In the genomic region with DNA sequence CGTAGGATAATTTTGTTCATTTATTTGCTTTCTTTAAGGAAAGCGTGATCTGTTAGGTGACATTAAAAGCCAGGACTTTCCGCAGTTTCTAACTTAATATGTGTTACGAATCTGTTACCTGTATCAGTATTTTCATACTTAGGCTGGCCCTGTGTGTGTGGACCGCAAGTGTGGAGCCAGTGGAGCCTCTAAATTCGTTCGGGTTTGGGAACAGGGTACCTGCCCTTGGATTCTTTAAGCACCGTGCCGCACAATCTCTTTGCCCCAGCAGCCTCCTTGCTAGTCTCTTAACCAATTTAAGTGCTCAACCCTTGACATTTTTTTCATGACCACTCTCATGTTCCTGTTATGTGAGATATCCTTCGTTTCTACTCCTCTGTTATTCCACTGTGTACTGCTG, we compare ENCODE assay signal across 8 mouse cellular contexts. TPM values are rescaled to one million over a fixed set of nuclear protein-coding genes. Genes with fewer than 3 reads are reported as not detected.
DNase-seq lines count a peak whose midpoint lies in the region; ATAC-seq and TF ChIP-seq lines count a peak whose summit lies in the region.

No protein-coding gene starts in this region.

- ATAC-seq in liver, embryonic 13.5 days (ENCODE audit: low read depth): no peak
- no peak for ATAC-seq in stomach, postnatal 0 days (ENCODE audit: low FRiP score, low TSS enrichment)

- DNase-seq in adrenal gland, adult (ENCODE audit: inconsistent age in 2 of 2, low spot score in 1 of 2): peak; percentile 14 to 59
- no peak for DNase-seq in adrenal gland, postnatal 4 days (ENCODE audit: low spot score in 2 of 2)
- peak; percentile 8 for DNase-seq in thymus, postnatal 14 days
- no peak for DNase-seq in thymus, postnatal 25 days
- DNase-seq in liver, embryonic 13.5 days: no peak
- no peak for DNase-seq in stomach, postnatal 0 days (ENCODE audit: low spot score)
- no peak for DNase-seq in cerebellum, adult 9-11 months
- no peak for DNase-seq in left cerebral cortex, postnatal 10 days (ENCODE audit: extremely low spot score in 1 of 2, low spot score in 2 of 2)

- H3K9ac ChIP-seq in liver, embryonic 13.5 days: peak overlapping the region; percentile 96
- peak overlapping the region; percentile 96 for H3K9ac ChIP-seq in stomach, postnatal 0 days (ENCODE audit: low read length)

- no peaks in the 10 kb centered on the region for H3K9me3 ChIP-seq in liver, embryonic 13.5 days (replicated peaks)
- H3K9me3 ChIP-seq in stomach, postnatal 0 days (ENCODE audit: control insufficient read depth, low read length): no peaks in the 10 kb centered on the region

- H3K4me1 ChIP-seq in liver, embryonic 13.5 days (replicated peaks): peaks cover 46% of the 10 kb centered on the region
- peaks cover 4% of the 10 kb centered on the region; the same call in 1 of the 2 replicates for H3K4me1 ChIP-seq in stomach, postnatal 0 days (replicated peaks; ENCODE audit: control insufficient read depth, insufficient read depth)

- peak overlapping the region; percentile 81 for H3K4me2 ChIP-seq in liver, embryonic 13.5 days
- peak overlapping the region; percentile 57 for H3K4me2 ChIP-seq in stomach, postnatal 0 days (replicated peaks; ENCODE audit: low read depth)

- no peak for TF ChIP-seq EP300 in stomach, postnatal 0 days (optimal IDR thresholded peaks at IDR 0.05)

- no peak for TF ChIP-seq CTCF in stomach, postnatal 0 days (IDR thresholded peaks at IDR 0.05; ENCODE audit: low read depth)

- peaks cover 22% of the 10 kb centered on the region for H3K36me3 ChIP-seq in liver, embryonic 13.5 days
- peaks cover 4% of the 10 kb centered on the region; the same call in 1 of the 2 replicates for H3K36me3 ChIP-seq in stomach, postnatal 0 days (ENCODE audit: control insufficient read depth, insufficient read depth, low read length)

- intact Hi-C loops in left cerebral cortex, postnatal 10 days (cut with DNase I): loop anchor here (5.0 kb wide), 1 partner anchor 56 kb away; no protein-coding TSS in a partner anchor

- H3K27me3 ChIP-seq in liver, embryonic 13.5 days: no peaks in the 10 kb centered on the region
- no peaks in the 10 kb centered on the region for H3K27me3 ChIP-seq in stomach, postnatal 0 days (ENCODE audit: control insufficient read depth, insufficient read depth, low read length)

- peak overlapping the region; percentile 91 for H3K4me3 ChIP-seq in liver, embryonic 13.5 days (replicated peaks)
- H3K4me3 ChIP-seq in stomach, postnatal 0 days (ENCODE audit: low read depth, low read length): peak overlapping the region; percentile 91

- H3K27ac ChIP-seq in liver, embryonic 13.5 days: peak overlapping the region; percentile 58
- H3K27ac ChIP-seq in stomach, postnatal 0 days (replicated peaks): no peak overlapping the region

- 28% methylated on average over 10 of the region's 10 CpGs for WGBS in liver, embryonic 13.5 days (ENCODE audit: insufficient replicate concordance)
- 30% methylated on average over 10 of the region's 10 CpGs for WGBS in stomach, postnatal 0 days

RNA-seq across cellular contexts. Expression of a gene that starts 1.2 kb away (rescaled TPM):
- 100 to 1,000 TPM; 120 to 131 TPM for total RNA-seq in adrenal gland, postnatal 4 days (2021)
- 29.6 and 35.7 TPM in 2 replicates for polyA plus RNA-seq in liver, embryonic 13.5 days (2015; fragmentation: Nextera tagmentation; extraction: Ambion mirVana)
- 50.2 and 52.7 TPM in 2 replicates for polyA plus RNA-seq in stomach, postnatal 0 days (2015; fragmentation: Nextera tagmentation; extraction: Ambion mirVana)
- total RNA-seq in left cerebral cortex, postnatal 10 days (2021): 100 to 1,000 TPM; 320 to 333 TPM

RNA-seq across cellular contexts. Expression of a gene that starts 24.5 kb away (rescaled TPM):
- 100 to 1,000 TPM; 120 to 121 TPM for total RNA-seq in adrenal gland, postnatal 4 days (2021)
- 83.0 and 87.8 TPM in 2 replicates for polyA plus RNA-seq in liver, embryonic 13.5 days (2015; fragmentation: Nextera tagmentation; extraction: Ambion mirVana)
- 98.0 and 104 TPM in 2 replicates for polyA plus RNA-seq in stomach, postnatal 0 days (2015; fragmentation: Nextera tagmentation; extraction: Ambion mirVana)
- 10 to 100 TPM; 75.5 to 77.2 TPM for total RNA-seq in left cerebral cortex, postnatal 10 days (2021)

RNA-seq across cellular contexts. Expression of a gene that starts 28.5 kb away (rescaled TPM):
- not detected for total RNA-seq in adrenal gland, postnatal 4 days (2021)
- 0.06 TPM in 2 replicates for polyA plus RNA-seq in liver, embryonic 13.5 days (2015; fragmentation: Nextera tagmentation; extraction: Ambion mirVana)
- 0.08 and 0.15 TPM in 2 replicates for polyA plus RNA-seq in stomach, postnatal 0 days (2015; fragmentation: Nextera tagmentation; extraction: Ambion mirVana)
- not detected for total RNA-seq in left cerebral cortex, postnatal 10 days (2021)

Comparison
In these comparisons a context has a peak if more than half of its experiments do, and no peak if none do; other contexts are left out.
1. DNase-seq: peak in adrenal gland, adult (2 of 2) and thymus, postnatal 14 days (single experiment); none in adrenal gland, postnatal 4 days (0 of 2), thymus, postnatal 25 days (single experiment), liver, embryonic 13.5 days (single experiment), stomach, postnatal 0 days (single experiment), cerebellum, adult 9-11 months (single experiment) and left cerebral cortex, postnatal 10 days (0 of 2).